Mouse (Mus musculus) thymus, postnatal 25 days (tissue): ENCODE data around the gene Apobr.

Experiments
- DNase-seq: peaks from one replicate; pipeline ENCODE4 v3.0.0; 2022

Gene Apobr

GRCm38 (mm10) chr7:126601896-126602295 is 17.2 kb downstream of the Apobr start:
- no peak for DNase-seq

- no peak for DNase-seq
Measured at GRCm38 (mm10) chr7:126602650-126603049, 17.9 kb downstream of the Apobr start.

GRCm38 (mm10) chr7:126606611-126607010 is 21.9 kb downstream of the Apobr start:
- DNase-seq, result no peak

GRCm38 (mm10) chr7:126607064-126607463 is 22.3 kb downstream of the Apobr start:
- no peak for DNase-seq

GRCm38 (mm10) chr7:126607796-126608195 is 23.1 kb downstream of the Apobr start:
- DNase-seq, result no peak

GRCm38 (mm10) chr7:126612736-126613135 is 28.0 kb downstream of the Apobr start:
- no peak for DNase-seq

GRCm38 (mm10) chr7:126616707-126617106 is 32.0 kb downstream of the Apobr start:
- DNase-seq, result no peak

- DNase-seq, result no peak
Measured at GRCm38 (mm10) chr7:126619559-126620275, 35.0 kb downstream of the Apobr start.

GRCm38 (mm10) chr7:126621452-126622359 is 37.0 kb downstream of the Apobr start:
- no peak for DNase-seq

- DNase-seq, result no peak
Measured at GRCm38 (mm10) chr7:126623381-126623780, 38.6 kb downstream of the Apobr start.

- no peak for DNase-seq
Measured at GRCm38 (mm10) chr7:126624774-126625173, 40.0 kb downstream of the Apobr start.

- DNase-seq, result no peak
Measured at GRCm38 (mm10) chr7:126625369-126625768, 40.6 kb downstream of the Apobr start.

GRCm38 (mm10) chr7:126625807-126626600 is 41.3 kb downstream of the Apobr start:
- DNase-seq, result no peak

- DNase-seq, result no peak
Measured at GRCm38 (mm10) chr7:126628111-126628510, 43.4 kb downstream of the Apobr start.

- no peak for DNase-seq
Measured at GRCm38 (mm10) chr7:126629915-126630314, 45.2 kb downstream of the Apobr start.

- no peak for DNase-seq
Measured at GRCm38 (mm10) chr7:126630824-126631518, 46.2 kb downstream of the Apobr start, which contains the start of gene Nupr1. TSS of gene Nupr1 (minus strand) at chr7:126630861.

- no peak for DNase-seq
Measured at GRCm38 (mm10) chr7:126632478-126632877, 47.7 kb downstream of the Apobr start.

- DNase-seq, result no peak
Measured at GRCm38 (mm10) chr7:126635375-126635774, 50.6 kb downstream of the Apobr start.

- DNase-seq, result peak; percentile 44
Measured at GRCm38 (mm10) chr7:126636733-126637520, 52.2 kb downstream of the Apobr start.
